Mouse (Mus musculus) ES-E14 (cell line): ENCODE data around the gene Slc13a3. TPM values are rescaled to one million over a fixed set of nuclear protein-coding genes. Genes with fewer than 3 reads are reported as not detected.

Source experiments
- DNase-seq: peaks from one replicate; pipeline ENCODE4 v3.0.0-alpha.2; 2013; ENCODE audit warnings: low read depth, low spot score
- H3K27ac ChIP-seq: 2 replicates; pipeline ENCODE4 v1.5.1; 2012; ENCODE audit warnings: low read depth, mild to moderate bottlenecking, low read length, moderate library complexity, mixed read lengths; ENCODE audit not compliant: poor library complexity, insufficient read depth, severe bottlenecking
- H3K36me3 ChIP-seq: 2 replicates; pipeline ENCODE4 v1.6.1; 2012; ENCODE audit warnings: mild to moderate bottlenecking, low read length, moderate library complexity, mixed read lengths; ENCODE audit not compliant: control insufficient read depth, poor library complexity, insufficient read depth, severe bottlenecking
- H3K4me1 ChIP-seq, 2 experiments: fragments of 150-350 bp in 1 of 2; sonication (generic) in 1 of 2; 2 replicates each; pipeline ENCODE4 v1.6.1; 2012; ENCODE audit warnings: low read length in 2 of 2, mild to moderate bottlenecking in 1 of 2, mixed read lengths in 1 of 2; ENCODE audit not compliant: control insufficient read depth in 2 of 2, insufficient read depth in 2 of 2, poor library complexity in 1 of 2
- H3K4me3 ChIP-seq, 2 experiments: fragments of 150-350 bp in 1 of 2; sonication (generic) in 1 of 2; 2 replicates each; pipeline ENCODE4 v1.5.1; 2012; ENCODE audit warnings: low read length in 2 of 2, low read depth in 1 of 2, mild to moderate bottlenecking in 1 of 2, mixed read lengths in 1 of 2; ENCODE audit not compliant: insufficient read depth in 1 of 2, poor library complexity in 1 of 2, severe bottlenecking in 1 of 2
- H3K9ac ChIP-seq: 2 replicates; pipeline ENCODE4 v1.6.1; 2012; ENCODE audit warnings: low read depth, mild to moderate bottlenecking, low read length, mixed read lengths; ENCODE audit not compliant: poor library complexity, insufficient read depth, severe bottlenecking
- H3K9me3 ChIP-seq: fragments of 150-350 bp; sonication (generic); 2 replicates; pipeline ENCODE4 v1.6.1; 2012; ENCODE audit warnings: low read depth, mild to moderate bottlenecking, low read length; ENCODE audit not compliant: control insufficient read depth, insufficient read depth
- CHD2 ChIP-seq: IDR thresholded peaks from 2 replicates; pipeline ENCODE4 v1.6.1; 2014; ENCODE audit warnings: mild to moderate bottlenecking, low read depth, low read length, inconsistent platforms
- HCFC1 ChIP-seq: IDR thresholded peaks from 2 replicates; pipeline ENCODE4 v1.6.1; 2012; ENCODE audit warnings: low read length, inconsistent platforms, borderline replicate concordance; ENCODE audit not compliant: insufficient read depth
- MAFK ChIP-seq: IDR thresholded peaks from 2 replicates; pipeline ENCODE4 v1.6.1; 2014; ENCODE audit warnings: mild to moderate bottlenecking, low read depth, low read length, inconsistent platforms; ENCODE audit not compliant: insufficient read depth
- ZC3H11A ChIP-seq: IDR thresholded peaks from 2 replicates; pipeline ENCODE4 v1.6.1; 2012; ENCODE audit warnings: low read depth, mild to moderate bottlenecking, inconsistent platforms, low read length, borderline replicate concordance
- ZNF384 ChIP-seq: IDR thresholded peaks from 2 replicates; pipeline ENCODE4 v1.6.1; 2012; ENCODE audit warnings: low read depth, low read length, inconsistent platforms
- in situ Hi-C, 2 experiments: fragments of 600-800 bp; cut with MboI; formaldehyde crosslinking; loops; one replicate each; pipeline ENCODE4 v1.15.1; 2025; ENCODE audit warnings: low sequenced_read_pairs in 2 of 2, inconsistent platforms in 1 of 2; ENCODE audit not compliant: unreplicated experiment in 2 of 2
- total RNA-seq: library from RNA; depleted of rRNA; stranded (reverse); fragments of 300-350 nt; gene quantifications from 2 replicates; pipeline ENCODE4 v1.2.3, GENCODE M21; 2012

Gene Slc13a3
- total RNA-seq, 1 experiment = 0.22 TPM

GRCm38 (mm10) chr2:165484152-165484551 lies 11.1 kb upstream of the Slc13a3 start:
- in situ Hi-C loops = no loop called here
- Histone ChIP-seq H3K27ac (no peak overlapping the region), H3K9ac (no peak overlapping the region), H3K4me1 (no peaks in the 10 kb centered on the region), H3K36me3 (0 out of 2 replicates have a peak, but pooled peaks cover 1% of the 10 kb centered on the region), H3K4me3 (no peak overlapping the region), H3K9me3 (no peaks in the 10 kb centered on the region)
- no peak for DNase-seq
- TF ChIP-seq CHD2 (no peak), ZC3H11A (no peak), MAFK (no peak), ZNF384 (no peak), HCFC1 (no peak)

GRCm38 (mm10) chr2:165482003-165482402 lies 9.0 kb upstream of the Slc13a3 start:
- H3K4me1 ChIP-seq = no peaks in the 10 kb centered on the region
- no peak overlapping the region for H3K9ac ChIP-seq
- TF ChIP-seq ZC3H11A = no peak
- no peak for TF ChIP-seq CHD2
- no peak for TF ChIP-seq ZNF384
- TF ChIP-seq MAFK = no peak
- TF ChIP-seq HCFC1 = no peak
- in situ Hi-C loops = no loop called here
- H3K36me3 ChIP-seq = no peaks in the 10 kb centered on the region
- H3K4me3 ChIP-seq = no peak overlapping the region
- no peaks in the 10 kb centered on the region for H3K9me3 ChIP-seq
- H3K27ac ChIP-seq = no peak overlapping the region
- DNase-seq = no peak

- in situ Hi-C loops = no loop called here
- Histone ChIP-seq H3K9me3 (no peaks in the 10 kb centered on the region), H3K27ac (no peak overlapping the region), H3K4me1 (no peaks in the 10 kb centered on the region), H3K4me3 (no peak overlapping the region), H3K9ac (no peak overlapping the region), H3K36me3 (no peaks in the 10 kb centered on the region)
- DNase-seq = no peak
- no peak for TF ChIP-seq ZNF384
- no peak for TF ChIP-seq MAFK
- no peak for TF ChIP-seq ZC3H11A
- no peak for TF ChIP-seq CHD2
- no peak for TF ChIP-seq HCFC1
Measured at GRCm38 (mm10) chr2:165475850-165476249, 2.8 kb upstream of the Slc13a3 start.

GRCm38 (mm10) chr2:165475412-165475811 lies 2.4 kb upstream of the Slc13a3 start:
- Histone ChIP-seq H3K27ac (no peak overlapping the region), H3K36me3 (no peaks in the 10 kb centered on the region)
- in situ Hi-C loops = no loop called here

GRCm38 (mm10) chr2:165471943-165472342 lies 1.1 kb downstream of the Slc13a3 start:
- Histone ChIP-seq H3K9me3 (no peaks in the 10 kb centered on the region), H3K4me1 (no peaks in the 10 kb centered on the region), H3K27ac (no peak overlapping the region), H3K36me3 (no peaks in the 10 kb centered on the region), H3K9ac (no peak overlapping the region), H3K4me3 (no peak overlapping the region)
- in situ Hi-C loops = no loop called here
- no peak for DNase-seq
- TF ChIP-seq ZC3H11A = no peak
- no peak for TF ChIP-seq CHD2
- TF ChIP-seq ZNF384 = no peak
- no peak for TF ChIP-seq HCFC1
- no peak for TF ChIP-seq MAFK

More at GRCm38 (mm10) chr2:165475412-165475811, 2.4 kb upstream of the Slc13a3 start:
- H3K9me3 ChIP-seq = no peaks in the 10 kb centered on the region
- H3K4me1 ChIP-seq = no peaks in the 10 kb centered on the region
- H3K9ac ChIP-seq = no peak overlapping the region
- no peak overlapping the region for H3K4me3 ChIP-seq
- no peak for DNase-seq
- no peak for TF ChIP-seq ZNF384
- no peak for TF ChIP-seq ZC3H11A
- no peak for TF ChIP-seq CHD2
- no peak for TF ChIP-seq HCFC1
- TF ChIP-seq MAFK = no peak
